Mouse (Mus musculus) myocyte (in vitro differentiated cells): ENCODE data around the gene Kansl1l.

ENCODE experiments used
- CEBPB ChIP-seq: IDR thresholded peaks from 2 replicates; pipeline ENCODE4 v1.6.1; 2011; ENCODE audit warnings: mild to moderate bottlenecking, moderate library complexity; ENCODE audit not compliant: poor library complexity, insufficient read depth, severe bottlenecking
- E2F4 ChIP-seq: IDR thresholded peaks from one replicate; pipeline ENCODE4 v1.6.1; 2011; ENCODE audit warnings: mild to moderate bottlenecking, control low read depth, moderate library complexity; ENCODE audit not compliant: insufficient read depth
- MAX ChIP-seq: IDR thresholded peaks from one replicate; pipeline ENCODE4 v1.6.1; 2011; ENCODE audit warnings: low read depth, mild to moderate bottlenecking, control low read depth
- MYOD1 ChIP-seq, 3 experiments: IDR thresholded peaks; one replicate each; pipeline ENCODE4 v1.6.1; 2011; ENCODE audit warnings: control low read depth in 2 of 3, low read depth in 2 of 3, mild to moderate bottlenecking in 2 of 3, moderate library complexity in 1 of 3; ENCODE audit not compliant: insufficient read length in 2 of 3, control insufficient read depth in 1 of 3
- MYOG ChIP-seq, 3 experiments: IDR thresholded peaks; one replicate each; pipeline ENCODE4 v1.6.1; 2011; ENCODE audit warnings: control low read depth in 2 of 3, low read depth in 2 of 3, mild to moderate bottlenecking in 2 of 3; ENCODE audit not compliant: insufficient read length in 2 of 3, control insufficient read depth in 1 of 3, insufficient read depth in 1 of 3
- POLR2A ChIP-seq: IDR thresholded peaks from one replicate; pipeline ENCODE4 v1.6.1; 2011; ENCODE audit warnings: low read depth, mild to moderate bottlenecking, control low read depth, moderate library complexity; ENCODE audit not compliant: insufficient read length
- POLR2AphosphoS2 ChIP-seq: IDR thresholded peaks from one replicate; pipeline ENCODE4 v1.6.1; 2011; ENCODE audit warnings: low read depth, control low read depth; ENCODE audit not compliant: insufficient read length
- SRF ChIP-seq: IDR thresholded peaks from one replicate; pipeline ENCODE4 v1.6.1; 2011; ENCODE audit warnings: low read depth; ENCODE audit not compliant: control insufficient read depth, insufficient read length
- TCF12 ChIP-seq: IDR thresholded peaks from one replicate; pipeline ENCODE4 v1.6.1; 2011; ENCODE audit warnings: mild to moderate bottlenecking, control low read depth; ENCODE audit not compliant: poor library complexity, insufficient read depth, severe bottlenecking
- TCF3 ChIP-seq: IDR thresholded peaks from one replicate; pipeline ENCODE4 v1.6.1; 2011; ENCODE audit warnings: low read depth, control low read depth; ENCODE audit not compliant: insufficient read length
- USF1 ChIP-seq: IDR thresholded peaks from one replicate; pipeline ENCODE4 v1.6.1; 2011; ENCODE audit warnings: low read depth, mild to moderate bottlenecking, control low read depth, moderate library complexity

DNA sequence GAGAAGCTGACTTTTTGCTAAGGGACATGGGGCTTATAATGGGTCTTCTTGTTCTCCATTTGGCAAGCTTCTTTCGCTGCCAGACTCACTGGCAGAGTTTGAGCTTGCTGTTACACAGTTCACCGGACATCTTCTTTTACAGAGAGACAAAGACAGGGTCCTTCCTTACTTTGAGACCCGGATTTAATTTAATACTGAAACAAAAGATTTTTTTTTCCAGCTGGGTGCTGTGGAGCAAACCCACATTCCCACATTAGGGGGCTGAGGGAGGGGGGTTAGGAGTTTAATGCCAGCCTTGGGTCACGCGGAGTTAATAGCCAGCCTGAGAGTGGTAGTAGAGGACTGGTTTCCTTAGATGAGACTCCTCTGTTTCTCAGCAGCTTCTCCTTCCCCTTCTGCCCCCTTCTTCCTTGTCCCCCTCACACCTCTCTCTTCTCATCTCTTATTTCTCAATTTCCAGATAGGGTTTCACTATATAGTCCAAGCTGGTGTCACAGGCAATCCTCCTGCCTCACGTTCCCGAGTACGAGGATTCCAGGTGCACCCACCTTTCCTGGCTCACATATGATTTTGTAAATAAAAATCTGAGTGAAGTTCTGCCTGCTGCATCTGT is 124.5 kb downstream of the Kansl1l start:
- no peak for TF ChIP-seq MYOD1 (IDR thresholded peaks at IDR 0.05; ENCODE audit: control insufficient read depth in 1 of 3, insufficient read length in 2 of 3, low read depth in 2 of 3)
- no peak for TF ChIP-seq POLR2A
- TF ChIP-seq MAX, result no peak
- no peak for TF ChIP-seq USF1
- TF ChIP-seq CEBPB, result no peak
- no peak for TF ChIP-seq MYOG (IDR thresholded peaks at IDR 0.05; ENCODE audit: control insufficient read depth in 1 of 3, insufficient read depth in 1 of 3, insufficient read length in 2 of 3, low read depth in 2 of 3)
- TF ChIP-seq TCF12, result no peak
- no peak for TF ChIP-seq E2F4
- TF ChIP-seq SRF, result no peak
- no peak for TF ChIP-seq POLR2AphosphoS2
- no peak for TF ChIP-seq TCF3
